Mouse (Mus musculus): ENCODE measurements around the gene Gadd45gip1. TPM values are rescaled to one million over a fixed set of nuclear protein-coding genes. Genes with fewer than 3 reads are reported as not detected.
A peak's percentile ranks its signal among the peaks of the same experiment; 100 is the strongest.

Gene Gadd45gip1
- polyA plus RNA-seq, 1 experiment: 14.6 TPM

- DNase-seq (ENCODE audit: low read depth): no peak
These were observed 854 bp downstream of the Gadd45gip1 start for GRCm38 (mm10) chr8:84832034-84832717.

- DNase-seq (ENCODE audit: low read depth): no peak
These were observed 1.7 kb downstream of the Gadd45gip1 start for GRCm38 (mm10) chr8:84832759-84833742.

GRCm38 (mm10) chr8:84834002-84834865 lies 2.9 kb downstream of the Gadd45gip1 start:
- DNase-seq (ENCODE audit: low read depth): no peak

- DNase-seq (ENCODE audit: low read depth): no peak
These were observed 3.8 kb downstream of the Gadd45gip1 start for GRCm38 (mm10) chr8:84834866-84835855.

DNA sequence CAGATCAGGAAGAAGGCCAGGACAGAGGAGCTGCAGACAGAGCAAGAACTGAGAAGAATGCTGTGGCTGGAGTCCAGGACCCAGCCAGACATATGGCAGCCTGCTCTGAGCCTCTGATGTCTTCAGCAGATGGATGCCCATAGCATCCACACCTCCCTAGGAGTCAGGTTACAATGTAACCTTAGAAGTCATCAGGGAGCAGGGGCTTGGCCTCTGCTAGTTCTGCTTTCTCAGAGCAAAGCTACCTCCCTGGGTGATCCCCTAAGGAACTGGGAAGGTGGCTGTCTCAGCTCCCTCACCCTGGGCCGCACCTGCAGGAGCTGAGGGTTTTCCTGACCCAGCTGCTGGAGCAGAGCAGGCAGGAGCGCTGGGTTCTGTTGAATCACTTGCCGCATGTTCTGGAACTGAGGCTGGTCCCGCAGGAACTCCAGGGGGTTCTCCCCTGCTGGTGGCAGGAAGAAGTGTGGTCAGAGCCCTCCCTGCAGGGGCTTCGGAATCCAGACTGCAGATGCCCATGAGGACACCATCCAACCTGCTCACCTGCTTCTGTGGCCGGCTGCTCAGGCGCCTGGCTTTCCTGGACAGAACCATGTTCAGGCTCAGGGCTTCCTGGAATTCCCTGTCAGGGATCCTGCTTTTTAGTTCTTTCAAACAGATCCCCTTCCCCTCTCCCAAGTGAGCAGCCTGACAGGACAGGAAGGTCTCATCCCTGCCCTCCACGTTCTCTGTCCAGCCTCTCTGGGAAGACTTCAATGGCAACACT lies 6.0 kb downstream of the Gadd45gip1 start:
- no peak for DNase-seq (ENCODE audit: low read depth)

GRCm38 (mm10) chr8:84837912-84838470 lies 6.7 kb downstream of the Gadd45gip1 start:
- no peak for DNase-seq (ENCODE audit: low read depth)

GRCm38 (mm10) chr8:84838513-84838912 lies 7.2 kb downstream of the Gadd45gip1 start:
- DNase-seq (ENCODE audit: low read depth): no peak

DNA sequence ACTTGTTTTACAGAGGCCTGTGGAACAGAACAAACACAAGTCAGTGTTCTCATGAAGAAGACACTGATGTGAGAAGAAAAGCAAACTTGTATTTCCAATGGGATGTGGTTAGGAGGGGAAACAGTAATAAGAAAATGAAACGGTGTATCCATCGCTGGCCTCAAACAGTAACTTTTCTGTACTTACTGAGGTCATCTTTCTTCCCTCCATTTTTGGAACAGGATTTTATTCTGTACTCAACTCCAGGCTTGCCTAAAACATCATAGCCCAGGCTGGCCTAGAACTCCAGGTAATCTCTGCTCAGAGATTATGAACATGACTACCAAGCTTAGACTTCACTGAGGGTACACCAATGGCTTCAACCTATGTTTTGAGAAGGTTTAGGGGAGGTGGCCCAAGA lies 8.1 kb downstream of the Gadd45gip1 start:
- no peak for DNase-seq (ENCODE audit: low read depth)

DNA sequence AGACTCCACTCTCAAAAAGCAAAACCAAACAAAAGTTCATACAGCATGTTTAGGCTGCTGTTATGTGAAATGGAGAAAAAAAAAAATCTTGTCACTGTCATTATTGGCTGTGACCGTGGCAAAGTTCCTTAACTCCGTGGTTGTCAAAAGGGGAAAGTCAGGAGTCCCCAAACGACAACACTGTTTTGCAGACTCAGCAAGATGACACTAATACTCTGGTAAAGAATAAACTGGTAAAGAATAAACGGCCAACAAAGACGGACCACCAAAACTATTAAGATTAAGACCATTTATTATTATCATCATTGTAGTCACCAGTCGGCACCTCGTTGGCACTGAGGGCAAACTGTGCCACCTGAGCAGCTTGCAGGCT lies 8.5 kb downstream of the Gadd45gip1 start:
- no peak for DNase-seq (ENCODE audit: low read depth)

GRCm38 (mm10) chr8:84840248-84840999 lies 9.1 kb downstream of the Gadd45gip1 start, which contains the start of gene Rad23a:
TSS of gene Rad23a (minus strand) at chr8:84840665.
- DNase-seq (ENCODE audit: low read depth): peak; percentile 49

- no peak for DNase-seq (ENCODE audit: low read depth)
These were observed 10.2 kb downstream of the Gadd45gip1 start for GRCm38 (mm10) chr8:84841514-84841913.

DNA sequence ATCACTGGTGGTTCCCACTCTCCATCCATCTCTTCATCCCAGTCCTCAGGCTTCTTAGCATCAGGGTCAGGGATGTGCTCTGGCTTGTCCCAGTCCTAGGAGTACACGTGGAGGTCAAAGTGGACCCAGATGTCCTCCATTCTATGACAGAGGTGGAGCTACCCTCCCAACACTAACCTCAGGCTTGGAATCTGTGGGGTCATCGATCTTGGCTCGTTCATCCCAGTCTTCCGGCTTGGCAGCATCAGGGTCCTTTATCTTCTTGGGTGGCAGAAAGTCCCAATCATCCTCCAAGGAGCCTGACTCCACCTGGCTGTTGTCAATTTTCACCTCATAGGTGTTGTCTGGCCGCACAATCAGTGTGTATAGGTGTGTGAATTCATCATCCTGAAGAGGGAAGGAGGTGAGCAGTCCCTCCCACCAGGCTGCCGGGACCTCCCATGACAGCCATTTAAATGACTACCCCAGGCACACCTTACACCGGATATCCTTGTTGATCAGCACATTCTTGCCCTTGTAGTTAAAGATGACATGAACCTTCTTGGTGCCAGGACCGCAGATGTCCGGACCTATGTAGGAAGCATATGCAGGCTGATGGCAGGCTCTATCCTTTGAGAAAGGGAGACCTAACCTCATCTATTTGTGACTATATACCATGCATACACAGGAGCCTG lies 13.2 kb downstream of the Gadd45gip1 start:
- no peak for DNase-seq (ENCODE audit: low read depth)

- DNase-seq (ENCODE audit: low read depth): no peak
These were observed 14.2 kb downstream of the Gadd45gip1 start for GRCm38 (mm10) chr8:84845355-84846093.

DNA sequence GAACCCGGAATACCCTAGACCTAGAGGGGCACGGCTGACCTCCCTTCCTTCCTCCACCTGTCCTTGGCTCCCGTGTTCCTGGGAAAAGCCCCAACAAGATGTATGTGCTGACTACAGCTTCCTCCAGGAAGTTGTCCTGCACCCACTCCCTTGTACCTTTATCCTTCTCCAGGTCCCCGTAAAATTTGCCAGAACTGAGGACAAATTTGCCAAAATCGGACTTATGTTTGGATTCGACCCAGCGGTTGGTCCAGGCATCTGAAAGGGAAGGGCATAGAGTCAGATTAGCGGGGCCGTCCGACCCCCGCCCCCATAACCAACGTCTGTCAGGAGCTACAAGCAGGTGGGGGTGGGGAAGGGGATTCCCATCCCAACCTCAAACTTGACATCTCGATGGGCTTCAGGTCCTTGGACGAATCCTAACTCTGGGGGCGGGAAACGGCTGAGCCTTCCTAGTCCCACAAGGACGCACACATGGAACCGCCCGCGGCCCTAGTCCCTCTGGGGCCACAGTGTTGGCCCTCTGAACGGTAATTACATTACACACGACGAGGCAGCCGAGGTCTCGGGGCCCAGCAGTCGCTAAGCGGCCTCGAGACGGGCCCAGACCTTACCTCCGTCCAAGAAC lies 14.9 kb downstream of the Gadd45gip1 start:
- no peak for DNase-seq (ENCODE audit: low read depth)

DNA sequence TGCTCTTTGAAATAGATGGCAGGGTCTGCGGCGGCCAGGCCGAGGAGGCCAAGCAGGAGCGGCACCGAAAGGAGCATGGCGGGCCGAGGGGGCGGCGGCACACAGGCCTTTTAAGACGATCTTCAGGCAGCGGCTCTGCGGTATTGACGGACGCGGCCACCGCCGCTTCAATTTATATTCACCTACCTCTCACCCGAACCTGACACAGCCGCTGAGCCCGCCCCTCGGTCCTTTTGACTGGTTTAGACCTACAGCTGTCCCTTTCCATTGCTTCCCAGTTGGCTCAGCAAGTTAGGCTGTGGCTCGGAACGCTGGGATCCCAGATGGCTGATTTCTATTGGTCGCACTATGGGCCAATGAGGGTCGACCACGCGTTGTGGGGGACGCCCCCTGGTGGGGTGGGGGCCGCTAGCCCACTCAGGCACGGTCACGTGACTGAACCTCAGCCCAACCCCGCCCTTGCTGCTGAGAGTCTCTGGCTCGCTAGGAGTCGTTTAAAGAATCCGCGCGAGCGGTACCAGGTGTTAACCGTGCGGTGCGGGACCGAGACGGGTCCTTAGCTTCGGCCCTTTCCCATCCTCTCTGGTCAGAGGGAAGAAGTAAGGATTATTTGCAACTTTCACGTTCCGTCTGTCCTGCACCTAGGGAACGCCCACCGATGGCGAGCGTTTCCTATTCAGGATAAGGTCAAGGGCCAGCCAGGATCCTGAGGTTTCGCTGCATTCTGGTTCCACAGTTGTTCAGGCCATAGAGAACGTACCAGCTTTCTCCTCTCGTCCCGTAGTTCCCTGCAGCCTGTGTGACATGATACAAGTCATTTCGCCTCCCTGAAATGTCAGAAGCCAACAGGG lies 15.6 kb downstream of the Gadd45gip1 start, which contains the start of gene Calr:
Gene Calr, minus strand, starts transcription at position 213 of the 851 bp plus-strand sequence.
- DNase-seq (ENCODE audit: low read depth): peak; percentile 98
